Mouse (Mus musculus) erythroblast, embryonic 14.5 days (primary cell): ENCODE data around the gene Cyp4f37.
"Not testable (repeated sequence)": the region's sequence is repeated elsewhere in the genome, so short reads cannot be mapped to it uniquely, and the experiment has no call there.

Experiments
- GATA1 ChIP-seq: IDR thresholded peaks from 2 replicates; pipeline ENCODE4 v1.6.1; 2012; ENCODE audit warnings: low read length, inconsistent platforms, mixed read lengths
- TAL1 ChIP-seq: IDR thresholded peaks from 3 replicates; pipeline ENCODE4 v1.6.1; 2012; ENCODE audit warnings: low read length, inconsistent platforms, mixed read lengths

DNA sequence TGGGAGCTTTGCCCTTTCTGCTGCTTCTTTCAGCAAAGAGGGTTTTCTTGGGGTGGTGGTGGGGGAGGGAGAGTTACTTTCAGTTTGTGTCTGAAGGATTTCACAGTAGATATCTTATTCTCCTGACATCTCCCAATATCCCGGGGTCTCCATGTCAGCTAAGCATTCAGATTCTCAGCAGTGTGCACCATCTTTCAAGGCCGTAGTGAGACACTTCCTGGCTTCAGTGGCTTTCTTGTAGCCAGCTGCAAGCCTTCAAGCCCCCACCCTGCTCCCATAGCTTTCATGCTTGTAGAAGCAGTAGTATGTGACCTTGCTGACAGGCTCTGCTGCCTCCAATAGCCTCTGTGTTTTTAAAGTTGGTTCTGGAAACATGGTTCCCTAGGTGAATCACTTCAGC is 47.8 kb upstream of the Cyp4f37 start:
- TF ChIP-seq GATA1, TAL1: not testable (repeated sequence)
